Mouse (Mus musculus): ENCODE results near the gene Immp2l.
"Not testable (repeated sequence)": the region's sequence is repeated elsewhere in the genome, so short reads cannot be mapped to it uniquely, and the experiment has no call there.

Immp2l gene

DNA sequence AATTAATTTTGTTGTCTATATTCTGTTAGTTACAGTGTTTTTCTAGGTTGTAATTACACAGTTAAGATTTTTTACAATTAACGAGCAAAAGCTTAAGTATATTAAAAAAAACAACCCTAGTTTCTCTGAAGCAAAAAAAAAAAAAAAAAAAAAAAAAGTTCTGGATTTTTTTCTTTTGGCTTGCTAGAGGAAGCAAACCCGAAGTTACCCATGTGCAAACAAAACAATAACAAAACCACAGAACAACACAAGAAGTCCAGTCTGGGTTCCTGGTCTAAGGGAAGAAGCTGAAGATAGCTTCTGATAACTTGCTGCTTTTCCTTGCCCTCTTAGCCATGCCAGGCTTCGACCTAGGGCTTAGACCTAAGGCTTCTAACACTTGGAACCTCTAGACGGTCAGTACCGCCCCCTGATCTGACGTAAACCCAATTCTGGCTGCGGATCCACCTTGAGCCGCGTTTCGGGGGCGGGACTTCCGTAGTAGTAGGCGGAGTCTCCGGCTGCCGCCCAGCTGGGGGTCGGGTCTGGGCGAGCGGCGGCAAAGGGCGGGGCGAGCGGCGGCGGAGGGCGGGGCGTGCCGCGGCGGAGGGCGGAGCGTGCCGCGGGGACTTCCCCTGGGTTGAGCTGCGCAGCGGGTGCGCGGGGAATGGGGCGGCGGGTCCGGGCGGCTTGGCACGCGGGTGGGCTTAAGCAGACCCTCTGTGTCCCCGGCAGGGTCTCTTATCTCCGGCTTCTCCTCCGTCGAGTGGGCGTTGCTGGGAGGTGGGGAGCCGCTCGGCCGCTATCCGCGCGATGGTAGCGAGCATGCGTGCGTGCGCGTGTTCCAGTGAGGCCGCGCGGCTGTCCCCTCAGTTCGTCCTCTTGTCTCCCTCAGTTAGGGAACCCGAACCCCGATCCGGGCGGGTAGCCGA is at the start of gene Immp2l:
Immp2l (plus strand) TSS at position 580 of the 911 bp plus-strand sequence.
- in situ Hi-C loops (cut with MboI, MseI) = no loop called here

DNA sequence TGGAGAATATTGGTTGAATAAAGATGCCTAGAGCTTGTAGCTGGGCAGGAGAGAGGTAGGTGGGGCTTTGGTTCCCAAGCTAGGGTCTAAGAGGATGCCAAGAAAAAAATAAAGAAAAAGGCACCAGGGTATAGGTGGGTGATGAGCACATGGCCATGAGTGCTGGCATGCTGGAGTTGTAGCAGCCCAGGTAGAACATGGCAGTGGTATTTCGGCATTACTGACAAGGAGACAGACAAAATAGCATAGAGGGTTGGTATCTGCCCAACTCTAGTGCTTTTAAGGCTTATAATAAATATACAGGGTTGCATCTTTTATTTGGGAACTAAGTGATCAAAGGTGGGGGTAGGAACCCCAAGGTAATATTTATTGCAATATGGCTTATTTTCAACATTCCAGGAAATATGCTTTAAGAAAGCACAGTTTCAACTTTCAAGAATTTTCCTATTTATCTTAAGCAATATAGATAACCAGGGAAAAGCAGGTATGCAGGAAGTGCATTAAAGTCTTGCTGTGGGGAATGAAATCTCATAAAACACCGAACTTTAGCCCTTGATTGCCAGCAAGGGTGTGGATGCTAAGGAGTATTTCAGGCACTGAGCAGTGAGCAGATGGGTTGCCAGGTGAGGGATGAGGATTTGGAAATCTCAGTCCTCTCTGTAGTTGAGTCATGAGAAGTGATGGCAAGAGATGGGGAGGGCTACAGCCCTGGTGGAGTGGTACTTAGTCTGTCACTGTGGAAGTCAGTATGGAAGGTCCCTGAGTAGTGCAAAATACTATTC is 45.0 kb upstream of the Immp2l start:
- in situ Hi-C loops (cut with MboI, MseI) = no loop called here

DNA sequence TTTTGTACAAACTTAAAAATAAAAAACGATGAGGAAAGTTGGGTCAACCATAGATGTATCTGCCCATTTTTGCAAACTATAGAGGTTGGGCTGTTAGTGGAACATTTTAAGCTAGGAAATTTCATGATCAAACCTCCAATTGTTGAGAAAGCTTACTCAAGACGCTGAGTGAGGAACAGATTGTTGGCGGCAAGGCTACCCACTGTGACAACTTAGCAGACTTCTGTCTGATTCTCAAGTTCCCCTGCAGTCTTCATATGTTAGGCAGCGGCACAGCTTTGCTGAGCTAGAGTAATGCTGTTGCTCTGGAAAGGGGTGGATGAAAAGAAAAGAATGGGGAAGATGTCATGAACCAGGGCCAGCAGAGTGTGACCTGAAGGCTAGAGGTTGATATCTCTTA is 44.2 kb upstream of the Immp2l start:
- in situ Hi-C loops (cut with MboI, MseI) = no loop called here

DNA sequence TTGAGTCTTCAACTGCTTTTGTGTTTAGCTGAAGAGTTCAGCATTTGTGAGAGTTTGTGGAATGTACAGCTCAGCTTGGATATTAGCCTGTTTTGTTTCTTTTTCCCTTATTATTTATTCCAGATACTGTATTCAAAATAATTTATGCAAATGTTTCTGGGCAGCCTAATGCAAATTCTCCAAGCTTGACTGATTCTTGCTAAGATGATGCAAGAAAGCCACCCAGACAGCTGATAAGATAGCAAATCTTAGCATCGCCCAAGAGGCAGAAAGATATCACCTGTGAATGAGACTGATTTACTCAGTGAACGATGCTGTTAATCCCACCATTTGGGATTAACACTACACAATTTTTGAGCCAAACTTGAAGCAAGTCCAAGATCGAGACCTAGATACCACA is 43.7 kb upstream of the Immp2l start:
- in situ Hi-C loops (cut with MboI, MseI) = no loop called here

DNA sequence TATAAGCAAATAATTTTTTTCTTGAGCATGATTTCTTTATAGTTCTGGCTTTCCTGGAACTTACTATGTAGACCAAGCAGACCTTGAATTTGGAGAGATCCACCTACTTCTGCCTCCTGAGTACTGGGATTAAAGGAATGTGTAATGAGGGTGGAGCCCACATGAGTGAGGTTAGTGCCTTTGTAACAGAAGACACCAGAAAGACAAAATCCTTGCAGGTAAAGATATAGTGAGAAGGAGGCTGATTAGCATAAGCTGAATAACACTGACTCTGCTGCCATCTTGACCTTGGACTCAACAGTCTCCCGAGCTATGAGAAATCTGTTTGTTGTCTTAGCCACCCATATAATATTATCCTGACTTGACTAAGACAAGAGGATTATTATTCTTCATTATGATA is 40.9 kb upstream of the Immp2l start:
- in situ Hi-C loops (cut with MboI, MseI) = no loop called here

DNA sequence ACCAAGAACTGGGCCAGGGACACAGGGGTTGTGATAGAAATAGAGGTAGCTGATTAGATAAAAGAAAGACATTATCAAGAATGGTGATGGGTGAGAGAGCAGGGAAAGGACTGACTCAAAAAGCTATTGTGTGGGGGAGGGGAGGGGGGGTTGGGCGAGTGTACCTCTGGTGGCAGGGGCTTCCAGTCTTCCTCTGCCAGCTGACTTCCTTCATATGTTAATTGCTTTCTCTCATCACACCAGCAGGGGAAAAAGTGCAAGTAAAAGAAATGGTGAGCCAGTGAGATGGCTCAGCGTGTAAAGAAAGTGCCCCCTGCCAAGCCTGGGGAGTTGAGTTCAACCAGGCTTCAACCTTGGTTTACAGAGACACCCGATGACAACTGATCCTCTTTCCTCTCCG is 39.2 kb upstream of the Immp2l start:
- in situ Hi-C loops (cut with MboI, MseI) = no loop called here

- in situ Hi-C loops (cut with MboI, MseI) = no loop called here
These were observed 38.1 kb upstream of the Immp2l start for GRCm38 (mm10) chr12:40985791-40986190.

GRCm38 (mm10) chr12:40988311-40989065 is 35.4 kb upstream of the Immp2l start:
- in situ Hi-C loops (cut with MboI, MseI) = no loop called here

DNA sequence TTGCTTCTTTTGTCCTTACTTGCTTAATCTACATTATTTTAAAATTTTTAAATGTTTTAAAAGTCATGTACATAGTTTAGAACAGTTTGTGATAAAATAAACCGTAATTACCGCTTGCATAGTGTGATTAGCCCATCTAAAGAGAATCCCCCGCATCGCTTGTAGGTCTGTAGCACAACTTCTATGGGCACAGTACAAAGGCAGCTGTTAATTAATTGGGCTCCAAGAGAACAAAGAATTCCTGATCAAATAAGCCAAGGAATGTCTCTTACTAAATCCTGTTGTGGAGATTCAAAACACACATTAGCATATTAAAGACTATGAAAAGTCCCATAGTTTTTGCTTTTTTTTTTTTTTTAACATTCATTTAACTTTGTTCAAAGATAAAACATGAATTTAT is 32.2 kb upstream of the Immp2l start:
- in situ Hi-C loops (cut with MboI, MseI) = no loop called here

GRCm38 (mm10) chr12:40992237-40992636 is 31.7 kb upstream of the Immp2l start:
- in situ Hi-C loops (cut with MboI, MseI) = not testable (repeated sequence)

DNA sequence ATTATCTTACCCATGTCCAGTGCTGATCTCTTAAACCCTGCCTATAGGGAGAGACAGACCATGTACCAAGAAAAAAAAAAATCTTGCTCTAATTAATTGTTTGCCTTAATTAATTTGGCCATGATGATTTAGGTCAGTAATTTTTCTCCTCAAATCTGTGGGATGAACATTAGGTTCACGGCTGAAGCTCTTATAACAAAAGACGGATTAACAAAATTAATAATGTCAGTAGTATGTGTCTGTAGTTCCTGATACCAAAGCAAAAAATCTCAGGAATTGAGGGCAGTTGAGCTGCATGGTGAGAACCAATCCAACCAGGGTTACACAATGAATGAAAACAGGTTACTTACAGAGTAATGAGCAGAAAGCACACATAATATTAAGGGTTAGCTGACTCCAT is 29.0 kb upstream of the Immp2l start:
- in situ Hi-C loops (cut with MboI, MseI) = no loop called here

GRCm38 (mm10) chr12:40995618-40996370 is 28.1 kb upstream of the Immp2l start:
- in situ Hi-C loops (cut with MboI, MseI) = no loop called here

- in situ Hi-C loops (cut with MboI, MseI) = no loop called here
These were observed 1.4 kb upstream of the Immp2l start for GRCm38 (mm10) chr12:41022516-41022915.

DNA sequence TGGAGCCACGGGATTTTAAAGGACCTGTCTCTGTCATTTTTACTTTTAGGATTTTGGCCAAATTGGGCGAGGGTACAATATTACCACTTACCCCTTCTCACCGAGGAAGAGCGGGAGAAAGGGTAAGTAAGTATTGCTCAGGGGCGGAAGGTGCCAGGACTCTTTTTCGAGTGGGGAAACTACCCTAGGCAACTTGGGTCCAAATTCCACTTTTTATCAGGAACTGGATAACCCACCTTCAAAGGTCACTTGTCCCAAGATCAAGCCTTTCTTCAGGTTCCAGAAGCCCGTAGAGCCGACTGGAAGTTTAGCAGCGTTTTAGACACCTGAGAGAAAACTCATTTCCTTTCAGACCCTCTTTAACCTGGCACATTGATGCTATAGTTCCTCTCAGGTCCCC is 622 bp downstream of the Immp2l start:
- in situ Hi-C loops (cut with MboI, MseI) = no loop called here

DNA sequence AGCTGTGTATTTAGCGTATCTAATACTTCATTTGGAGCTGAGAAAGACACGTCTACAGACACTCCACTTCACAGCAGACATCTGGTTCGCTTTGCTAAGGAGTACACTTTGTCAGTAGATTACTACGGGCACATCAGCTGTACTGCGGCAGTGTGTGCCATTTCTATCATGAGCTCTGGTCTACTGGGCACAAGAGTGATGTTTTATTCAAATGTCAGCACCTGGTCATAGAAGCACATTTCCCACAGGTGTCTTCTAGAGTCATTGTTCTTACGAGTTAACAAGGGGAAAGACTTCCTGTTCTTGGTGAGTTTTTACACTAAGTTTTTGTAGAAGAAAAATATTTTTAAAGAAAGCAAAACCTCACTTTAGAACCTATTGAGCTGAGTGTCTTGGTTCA is 3.6 kb downstream of the Immp2l start:
- in situ Hi-C loops (cut with MboI, MseI) = loop anchor here (25.0 kb wide), 1 partner anchor 790 kb away; the partner anchor contains the start of gene Ifrd1

DNA sequence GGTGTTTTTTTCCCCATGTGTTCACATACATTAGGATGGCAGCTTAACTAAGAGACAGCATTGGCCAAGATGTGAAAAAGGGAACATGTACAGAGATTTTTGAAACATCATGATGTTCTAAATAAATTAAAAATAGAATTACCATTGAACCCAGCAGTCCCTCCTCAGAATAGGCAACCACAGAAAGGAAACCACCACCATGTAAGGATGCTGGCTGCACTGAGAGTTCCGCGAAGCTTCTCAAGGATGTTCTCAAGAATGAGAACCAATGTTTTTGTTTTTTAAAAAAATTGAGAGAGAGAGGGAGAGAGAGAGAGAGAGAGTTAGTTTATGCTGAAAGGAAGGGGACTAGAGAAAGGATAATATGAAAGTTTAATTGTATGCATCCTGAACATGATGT is 7.2 kb downstream of the Immp2l start:
- in situ Hi-C loops (cut with MboI, MseI) = loop anchor here (25.0 kb wide), 1 partner anchor 794 kb away; the partner anchor contains the start of gene Ifrd1

GRCm38 (mm10) chr12:41033196-41033595 is 9.3 kb downstream of the Immp2l start:
- in situ Hi-C loops (cut with MboI, MseI) = loop anchor here (25.0 kb wide), 1 partner anchor 796 kb away; the partner anchor contains the start of gene Ifrd1

DNA sequence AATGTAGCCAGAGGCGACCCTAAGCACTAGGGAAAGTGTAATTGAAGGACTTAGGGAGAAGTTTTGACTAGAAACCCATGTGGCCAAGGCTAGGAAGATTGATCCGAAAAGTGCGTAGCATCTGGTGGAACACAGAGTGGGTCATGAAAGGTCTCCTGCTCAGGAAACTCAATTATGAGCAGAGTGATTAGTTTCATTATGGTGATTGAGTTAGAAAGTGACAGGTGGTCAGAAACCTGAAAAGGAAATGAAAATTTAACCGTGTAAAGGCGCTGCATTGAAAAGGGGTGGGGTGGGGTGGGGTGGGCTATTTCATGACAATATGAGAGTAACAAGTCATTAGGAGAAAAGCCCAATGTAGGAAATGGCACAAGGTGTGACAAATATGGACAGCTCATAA is 15.9 kb downstream of the Immp2l start:
- in situ Hi-C loops (cut with MboI, MseI) = loop anchor here (25.0 kb wide), 1 partner anchor 803 kb away; the partner anchor contains the start of gene Ifrd1

DNA sequence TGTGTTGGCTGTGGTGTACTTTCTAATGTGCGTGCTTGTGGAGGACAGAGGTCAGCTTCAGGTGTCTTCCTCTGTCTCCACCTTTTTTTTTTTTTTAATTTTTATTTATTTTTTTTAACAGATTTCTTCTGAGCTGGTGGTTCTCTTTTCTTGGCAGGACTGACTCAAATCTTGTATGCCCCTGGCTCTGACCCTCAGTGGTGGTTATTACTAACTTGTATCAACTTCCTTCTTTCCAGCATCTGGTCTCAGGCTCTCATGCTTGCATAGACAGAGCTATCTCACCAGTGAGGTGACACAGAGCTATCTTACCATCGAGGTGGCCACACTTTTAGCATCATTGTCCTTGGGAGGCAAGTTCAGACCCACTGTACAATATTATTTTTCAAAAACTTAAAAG is 17.8 kb downstream of the Immp2l start:
- in situ Hi-C loops (cut with MboI, MseI) = loop anchor here (25.0 kb wide), 1 partner anchor 804 kb away; the partner anchor contains the start of gene Ifrd1

DNA sequence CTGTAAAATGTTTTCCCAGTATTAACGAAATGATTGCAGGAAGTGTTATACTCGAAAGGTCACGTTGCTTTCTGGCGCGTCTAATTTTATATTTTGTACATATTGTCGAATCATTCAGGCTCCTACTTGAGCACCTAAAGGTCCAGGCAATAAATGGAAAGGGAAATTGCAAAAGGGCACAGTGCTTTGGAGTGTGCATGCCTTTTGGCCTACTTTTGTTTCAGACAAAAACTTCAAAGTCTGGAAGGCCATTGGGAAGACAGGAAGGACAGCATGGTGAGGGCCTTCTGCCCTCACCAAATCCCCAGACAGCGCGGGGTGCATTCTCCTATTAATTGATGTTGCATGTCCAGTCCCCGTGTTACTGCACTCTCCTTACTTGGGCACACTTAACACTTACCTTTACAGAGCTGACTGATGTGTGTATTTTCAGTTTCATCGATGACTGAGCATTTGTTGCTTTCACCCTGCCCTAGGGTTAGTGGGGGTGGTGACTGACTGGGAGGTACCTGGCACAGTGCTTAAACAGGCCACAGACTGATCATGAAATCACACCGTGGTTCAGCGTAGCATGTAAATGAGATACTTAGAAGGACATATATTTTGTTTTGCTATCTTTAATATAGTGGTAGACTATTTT is 20.7 kb downstream of the Immp2l start:
- in situ Hi-C loops (cut with MboI, MseI) = loop anchor here (25.0 kb wide), 1 partner anchor 807 kb away; the partner anchor contains the start of gene Ifrd1
